Mouse (Mus musculus) intestine, postnatal 0 days (tissue): ENCODE results near the gene Alkbh5. TPM values are rescaled to one million over a fixed set of nuclear protein-coding genes. Genes with fewer than 3 reads are reported as not detected.
A peak's percentile ranks its signal among the peaks of the same experiment; 100 is the strongest.
"Not testable (repeated sequence)": the region's sequence is repeated elsewhere in the genome, so short reads cannot be mapped to it uniquely, and the experiment has no call there.

ENCODE experiments used
- ATAC-seq: fragments of 200-750 bp; cut with Nextera tagmentation; 2 replicates; pipeline ENCODE4 v1.8.0; 2017; ENCODE audit warnings: mild to moderate bottlenecking, moderate TSS enrichment, moderate library complexity
- H3K27ac ChIP-seq: fragments of 300-500 bp; sonication (generic); 2 replicates; pipeline ENCODE4 v1.5.1; 2014; ENCODE audit warnings: mild to moderate bottlenecking, low read depth, low read length, moderate library complexity
- H3K27me3 ChIP-seq: fragments of 300-500 bp; sonication (generic); replicated peaks from 2 replicates; pipeline ENCODE4 v1.6.1; 2014; ENCODE audit warnings: low read length, mixed read lengths; ENCODE audit not compliant: control insufficient read depth, insufficient read depth
- H3K36me3 ChIP-seq: fragments of 300-500 bp; sonication (generic); 2 replicates; pipeline ENCODE4 v1.6.1; 2014; ENCODE audit warnings: mild to moderate bottlenecking, moderate library complexity; ENCODE audit not compliant: control insufficient read depth, insufficient read depth
- H3K4me1 ChIP-seq: fragments of 300-500 bp; sonication (generic); replicated peaks from 2 replicates; pipeline ENCODE4 v1.6.1; 2014; ENCODE audit warnings: antibody characterized with exemption, low read length, mixed read lengths; ENCODE audit not compliant: control insufficient read depth, insufficient read depth
- H3K4me2 ChIP-seq: fragments of 300-500 bp; sonication (generic); replicated peaks from 2 replicates; pipeline ENCODE4 v1.6.1; 2014; ENCODE audit warnings: low read depth, mild to moderate bottlenecking, moderate library complexity
- H3K4me3 ChIP-seq: fragments of 300-500 bp; sonication (generic); 2 replicates; pipeline ENCODE4 v1.5.1; 2014; ENCODE audit warnings: low read depth, low read length
- H3K9ac ChIP-seq: fragments of 300-500 bp; sonication (generic); 2 replicates; pipeline ENCODE4 v1.6.1; 2014; ENCODE audit warnings: mild to moderate bottlenecking, low read depth, low read length
- H3K9me3 ChIP-seq: fragments of 300-500 bp; sonication (generic); 2 replicates; pipeline ENCODE4 v1.6.1; 2016; ENCODE audit warnings: mixed run types; ENCODE audit not compliant: control insufficient read depth
- CTCF ChIP-seq: sonication (generic); IDR thresholded peaks from 2 replicates; pipeline ENCODE4 v1.5.1; 2016; ENCODE audit warnings: low read depth, mild to moderate bottlenecking, control low read depth, antibody characterized with exemption, moderate library complexity
- WGBS: fragments of 180-500 bp; shearing (Covaris S2); extraction: QIAGEN DNeasy Blood & Tissue Kit; methylation state at CpG from one replicate; pipeline ENCODE4 v1.1.7; 2014; 5-methylcytosine and 5-hydroxymethylcytosine counted together
- polyA plus RNA-seq: library from polyadenylated mRNA; unstranded; fragments of >200 nt; fragmentation: Nextera tagmentation; extraction: Ambion mirVana; gene quantifications from 2 replicates; pipeline ENCODE4 v1.2.1, GENCODE M21; 2015

The Alkbh5 gene
- polyA plus RNA-seq, 1 experiment from 2014 or later, result 37.3 TPM

DNA sequence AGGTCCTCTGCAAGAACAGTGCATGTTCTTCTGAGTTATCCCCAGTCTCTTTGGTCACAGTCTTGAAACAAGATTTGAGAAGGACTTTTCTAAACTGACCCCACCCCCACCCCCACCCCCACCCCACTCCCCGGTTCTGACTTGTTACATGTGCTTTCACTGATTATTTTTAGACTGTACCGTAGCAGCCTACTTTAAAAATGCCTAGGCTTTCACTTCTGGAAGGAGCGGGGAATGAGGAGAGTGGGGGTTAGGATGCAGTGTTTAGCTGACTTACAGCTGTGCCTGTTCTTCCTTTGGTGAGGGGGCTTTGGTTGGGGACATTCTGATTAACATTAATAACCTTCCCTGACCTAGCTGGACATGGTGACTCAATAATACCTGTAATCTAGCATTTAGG is 11.9 kb downstream of the Alkbh5 start:
- H3K4me2 ChIP-seq, result no peak overlapping the region
- no peak overlapping the region for H3K4me3 ChIP-seq
- peaks cover 58% of the 10 kb centered on the region for H3K36me3 ChIP-seq
- no peak overlapping the region for H3K9ac ChIP-seq
- H3K9me3 ChIP-seq, result no peaks in the 10 kb centered on the region
- no peak for ATAC-seq
- no peak overlapping the region for H3K27ac ChIP-seq
- H3K27me3 ChIP-seq, result no peaks in the 10 kb centered on the region
- peaks cover 3% of the 10 kb centered on the region; the same call in 1 of the 2 replicates for H3K4me1 ChIP-seq
- WGBS, result 69% methylated on average over 3 of the region's 3 CpGs
- TF ChIP-seq CTCF, result no peak

DNA sequence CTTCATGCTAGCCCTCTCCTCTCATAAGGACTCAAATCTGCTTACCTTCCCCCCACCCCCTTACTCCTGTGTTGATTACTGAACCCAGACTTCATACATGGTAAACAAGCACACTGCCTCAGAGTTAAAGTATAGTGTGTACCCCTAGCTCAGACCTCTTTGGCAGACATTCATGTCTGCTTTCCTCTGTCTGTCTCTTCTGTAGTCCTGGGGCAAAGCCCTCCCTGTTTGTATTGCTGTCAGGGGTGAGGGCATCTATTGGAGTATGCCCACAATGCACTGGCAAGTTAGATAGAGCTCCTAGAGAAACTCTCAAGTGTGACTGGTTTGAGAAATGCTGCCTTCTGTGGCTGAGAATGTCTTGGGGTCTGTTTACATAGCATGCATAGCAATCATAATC is 16.9 kb downstream of the Alkbh5 start:
- Histone ChIP-seq H3K36me3 (peaks cover 88% of the 10 kb centered on the region), H3K4me1 (no peaks in the 10 kb centered on the region; the same call in 1 of the 2 replicates), H3K4me3 (no peak overlapping the region), H3K9me3 (no peaks in the 10 kb centered on the region), H3K4me2 (no peak overlapping the region), H3K27me3 (no peaks in the 10 kb centered on the region), H3K9ac (no peak overlapping the region), H3K27ac (no peak overlapping the region)
- no peak for TF ChIP-seq CTCF
- ATAC-seq, result no peak

GRCm38 (mm10) chr11:60557675-60558074 is 21.5 kb downstream of the Alkbh5 start:
- Histone ChIP-seq H3K9ac (no peak overlapping the region), H3K27me3 (no peaks in the 10 kb centered on the region), H3K36me3 (peaks cover 51% of the 10 kb centered on the region), H3K4me2 (no peak overlapping the region), H3K27ac (no peak overlapping the region), H3K4me3 (no peak overlapping the region), H3K9me3 (no peaks in the 10 kb centered on the region), H3K4me1 (no peaks in the 10 kb centered on the region)
- no peak for ATAC-seq
- WGBS, result 87% methylated on average over 3 of the region's 3 CpGs
- no peak for TF ChIP-seq CTCF

DNA sequence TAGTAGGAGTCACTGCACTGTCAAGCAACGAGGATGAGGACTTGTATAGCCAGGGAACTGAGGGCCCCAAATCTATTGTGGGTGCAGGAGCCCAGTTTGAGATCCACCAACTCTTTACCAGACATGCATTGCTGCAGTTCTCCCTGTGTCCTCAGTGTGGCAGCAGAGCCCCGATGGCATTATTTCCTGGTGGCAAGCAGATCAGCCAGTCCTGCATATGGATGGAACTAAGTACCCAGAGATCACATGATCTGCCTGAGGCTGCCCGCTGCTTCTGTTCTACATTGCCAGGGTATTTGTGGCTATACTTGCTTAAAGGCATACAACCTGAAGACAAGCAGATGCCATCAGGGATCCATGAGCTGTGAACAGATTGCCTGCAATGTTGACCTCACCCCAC is 23.2 kb downstream of the Alkbh5 start:
- ATAC-seq, result peak; percentile 56
- WGBS, result 12% methylated on average over 3 of the region's 3 CpGs
- peaks cover 35% of the 10 kb centered on the region for H3K36me3 ChIP-seq
- no peaks in the 10 kb centered on the region for H3K4me1 ChIP-seq
- TF ChIP-seq CTCF, result peak; percentile 98
- no peak overlapping the region for H3K4me3 ChIP-seq
- H3K27me3 ChIP-seq, result no peaks in the 10 kb centered on the region
- H3K9me3 ChIP-seq, result no peaks in the 10 kb centered on the region
- H3K9ac ChIP-seq, result no peak overlapping the region
- no peak overlapping the region for H3K27ac ChIP-seq
- H3K4me2 ChIP-seq, result no peak overlapping the region

GRCm38 (mm10) chr11:60574006-60574405 is 37.8 kb downstream of the Alkbh5 start:
- not testable (repeated sequence) for H3K4me1 ChIP-seq, H3K27ac ChIP-seq
- 90% methylated on average over 9 of the region's 12 CpGs for WGBS

More at GRCm38 (mm10) chr11:60574006-60574405, 37.8 kb downstream of the Alkbh5 start:
- H3K4me3 ChIP-seq, H3K4me2 ChIP-seq, H3K27me3 ChIP-seq, H3K9me3 ChIP-seq, ATAC-seq, H3K36me3 ChIP-seq, H3K9ac ChIP-seq: not testable (repeated sequence)

Other genes with a start within 250 kb of the Alkbh5 start
- 29.6 and 35.1 TPM in 2 replicates for gene Tom1l2, start 183.5 kb upstream of the Alkbh5 start, polyA plus RNA-seq
- gene Drc3, start 183.1 kb upstream of the Alkbh5 start, polyA plus RNA-seq, result 1.7 and 1.9 TPM in 2 replicates
- 11.3 and 12.2 TPM in 2 replicates for gene Gid4, start 119.2 kb upstream of the Alkbh5 start, polyA plus RNA-seq
- 60.3 and 70.4 TPM in 2 replicates for gene Atpaf2, start 117.9 kb upstream of the Alkbh5 start, polyA plus RNA-seq
- 40.9 and 41.7 TPM in 2 replicates for gene Drg2, start 81.8 kb upstream of the Alkbh5 start, polyA plus RNA-seq
- gene Myo15, start 67.0 kb upstream of the Alkbh5 start, polyA plus RNA-seq, result 0.03 and 0.05 TPM in 2 replicates
- gene Llgl1, start 163.3 kb downstream of the Alkbh5 start, polyA plus RNA-seq, result 8.6 and 9.1 TPM in 2 replicates
- 47.4 and 48.9 TPM in 2 replicates for gene Flii, start 190.9 kb downstream of the Alkbh5 start, polyA plus RNA-seq
- 7.3 and 8.3 TPM in 2 replicates for gene Mief2, start 192.0 kb downstream of the Alkbh5 start, polyA plus RNA-seq
- gene Top3a, start 241.0 kb downstream of the Alkbh5 start, polyA plus RNA-seq, result 3.2 and 3.7 TPM in 2 replicates
- gene Smcr8, start 241.1 kb downstream of the Alkbh5 start, polyA plus RNA-seq, result 4.0 and 4.4 TPM in 2 replicates